Mouse (Mus musculus): ENCODE measurements around the gene Fezf1. TPM values are rescaled to one million over a fixed set of nuclear protein-coding genes. Genes with fewer than 3 reads are reported as not detected.

The Fezf1 gene
- polyA plus RNA-seq (2015; fragmentation: Nextera tagmentation; extraction: Ambion mirVana) = 8.2 and 8.8 TPM in 2 replicates

DNA sequence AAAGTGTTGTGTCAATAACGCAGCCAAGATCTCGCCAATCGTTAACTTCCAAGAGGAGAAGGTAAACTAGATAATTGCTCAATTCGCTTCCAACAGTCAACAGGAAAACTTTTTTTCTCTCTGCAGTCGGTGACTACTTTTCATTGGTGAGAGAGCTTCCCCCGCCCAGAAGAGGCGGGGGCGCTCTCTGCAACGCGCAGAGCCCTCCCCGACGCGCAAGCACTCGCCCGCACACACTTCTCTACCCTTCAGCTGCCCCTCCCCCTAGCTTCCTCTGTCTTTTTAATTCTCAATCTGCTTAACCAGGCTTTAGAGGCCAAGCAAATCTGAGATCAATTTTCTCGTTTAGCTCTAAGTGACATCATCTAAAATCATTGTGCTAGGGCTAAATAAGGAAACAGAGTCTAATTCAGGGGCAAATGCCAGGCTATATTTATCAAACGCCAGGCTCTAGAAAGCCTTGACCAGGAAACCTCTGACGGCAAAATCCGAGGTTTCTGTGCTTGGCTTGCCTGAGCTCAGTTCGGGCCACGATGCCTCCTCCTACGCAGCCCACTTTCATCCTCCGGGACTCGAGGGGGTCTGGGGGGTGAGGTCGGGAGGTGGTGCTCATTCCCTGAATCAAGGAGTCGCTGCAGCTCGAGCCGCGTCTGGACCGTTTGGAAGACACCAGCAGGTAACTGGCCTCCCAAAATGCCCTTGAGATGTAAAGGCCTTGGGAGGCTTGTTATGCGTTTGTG, at the start of gene Fezf1:
Gene Fezf1, minus strand, starts transcription at position 50 of the 740 bp plus-strand sequence.
- H3K4me1 ChIP-seq = peaks cover 30% of the 10 kb centered on the region
- under 1% methylated on average over 31 of the region's 31 CpGs for WGBS
- ATAC-seq (ENCODE audit: insufficient number of reproducible peaks, low FRiP score, low TSS enrichment, low read depth) = peak; percentile 67
- no peak within 1 kb of the TSS for H3K27ac ChIP-seq (replicated peaks)
- H3K9ac ChIP-seq = no peak within 1 kb of the TSS
- H3K4me2 ChIP-seq (replicated peaks) = peak within 1 kb of the TSS; percentile 65
- peak within 1 kb of the TSS; percentile 43 for H3K4me3 ChIP-seq (replicated peaks)
- peaks cover 84% of the 10 kb centered on the region for H3K27me3 ChIP-seq
- no peaks in the 10 kb centered on the region for H3K36me3 ChIP-seq
- no peaks in the 10 kb centered on the region for H3K9me3 ChIP-seq (replicated peaks)

DNA sequence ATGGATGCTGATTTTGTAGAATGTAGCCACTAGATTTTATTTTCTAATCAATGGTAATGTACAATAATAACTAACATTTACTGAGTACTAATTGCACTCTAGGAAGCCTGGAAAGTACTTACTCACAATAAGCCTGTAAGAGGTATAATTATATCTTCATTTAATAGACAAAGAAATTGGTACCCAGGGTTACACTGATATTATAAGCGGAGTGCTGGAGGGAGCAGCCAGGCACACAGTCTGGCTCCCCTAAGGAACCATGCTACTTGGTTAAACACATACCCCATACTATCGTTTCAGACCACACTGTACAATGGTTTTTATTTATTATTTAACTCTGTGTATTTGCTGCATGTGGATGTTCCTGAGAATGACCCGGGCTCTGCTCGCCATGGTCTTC, 46.5 kb upstream of the Fezf1 start:
- H3K27ac ChIP-seq (replicated peaks) = no peak overlapping the region
- WGBS = 87% methylated on average over 4 of the region's 4 CpGs
- H3K36me3 ChIP-seq = no peaks in the 10 kb centered on the region
- H3K27me3 ChIP-seq = no peaks in the 10 kb centered on the region
- no peak overlapping the region for H3K9ac ChIP-seq
- no peak overlapping the region for H3K4me3 ChIP-seq (replicated peaks)
- H3K9me3 ChIP-seq (replicated peaks) = no peaks in the 10 kb centered on the region
- no peak for ATAC-seq (ENCODE audit: insufficient number of reproducible peaks, low FRiP score, low TSS enrichment, low read depth)
- H3K4me2 ChIP-seq (replicated peaks) = no peak overlapping the region
- no peaks in the 10 kb centered on the region for H3K4me1 ChIP-seq

DNA sequence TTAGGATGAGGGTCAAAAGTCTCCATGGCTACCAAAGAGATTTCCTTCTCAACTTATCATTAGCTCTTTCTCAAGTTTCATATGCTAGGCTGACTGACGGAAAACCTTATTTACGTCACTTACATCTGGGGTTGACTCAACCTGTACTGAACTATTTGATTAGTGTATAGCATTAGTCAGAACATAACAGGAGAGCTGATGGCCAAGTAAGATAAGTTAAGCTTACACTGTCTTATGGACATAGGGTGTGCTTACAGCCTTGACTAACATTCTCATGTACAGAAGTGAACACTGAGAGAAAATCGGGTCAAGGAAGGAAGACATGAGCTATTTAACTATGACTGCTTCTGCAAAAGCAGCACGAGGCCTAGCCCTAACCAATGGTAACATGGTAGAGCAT, 40.6 kb upstream of the Fezf1 start:
- WGBS = 73% methylated on average over 4 of the region's 4 CpGs
- H3K27ac ChIP-seq (replicated peaks) = no peak overlapping the region
- no peaks in the 10 kb centered on the region for H3K36me3 ChIP-seq
- no peak overlapping the region for H3K9ac ChIP-seq
- no peaks in the 10 kb centered on the region for H3K4me1 ChIP-seq
- H3K4me2 ChIP-seq (replicated peaks) = no peak overlapping the region
- H3K27me3 ChIP-seq = no peaks in the 10 kb centered on the region
- H3K9me3 ChIP-seq (replicated peaks) = no peaks in the 10 kb centered on the region
- H3K4me3 ChIP-seq (replicated peaks) = no peak overlapping the region
- no peak for ATAC-seq (ENCODE audit: insufficient number of reproducible peaks, low FRiP score, low TSS enrichment, low read depth)

DNA sequence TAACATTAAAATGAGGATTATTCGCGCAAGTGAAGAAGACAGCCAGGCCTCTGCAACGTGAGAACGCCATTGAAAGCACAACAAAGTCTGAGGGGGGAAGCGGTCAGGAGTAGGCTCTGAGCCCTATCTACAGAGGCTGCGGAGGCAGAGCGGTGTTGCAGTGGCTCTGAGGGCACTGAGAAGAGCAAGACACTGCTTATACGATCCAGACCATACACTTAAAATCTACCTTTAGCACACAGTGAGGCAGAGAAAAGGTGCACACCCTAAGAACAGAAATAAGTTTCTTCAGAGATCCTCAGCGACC, 33.3 kb upstream of the Fezf1 start:
- Histone ChIP-seq H3K9ac (no peak overlapping the region), H3K4me1 (no peaks in the 10 kb centered on the region; the same call in 1 of the 2 replicates), H3K36me3 (no peaks in the 10 kb centered on the region), H3K4me3 (replicated peaks) (no peak overlapping the region), H3K27me3 (no peaks in the 10 kb centered on the region), H3K9me3 (replicated peaks) (no peaks in the 10 kb centered on the region), H3K4me2 (replicated peaks) (no peak overlapping the region), H3K27ac (replicated peaks) (no peak overlapping the region)
- no peak for ATAC-seq (ENCODE audit: insufficient number of reproducible peaks, low FRiP score, low TSS enrichment, low read depth)
- 41% methylated on average over 9 of the region's 9 CpGs for WGBS

DNA sequence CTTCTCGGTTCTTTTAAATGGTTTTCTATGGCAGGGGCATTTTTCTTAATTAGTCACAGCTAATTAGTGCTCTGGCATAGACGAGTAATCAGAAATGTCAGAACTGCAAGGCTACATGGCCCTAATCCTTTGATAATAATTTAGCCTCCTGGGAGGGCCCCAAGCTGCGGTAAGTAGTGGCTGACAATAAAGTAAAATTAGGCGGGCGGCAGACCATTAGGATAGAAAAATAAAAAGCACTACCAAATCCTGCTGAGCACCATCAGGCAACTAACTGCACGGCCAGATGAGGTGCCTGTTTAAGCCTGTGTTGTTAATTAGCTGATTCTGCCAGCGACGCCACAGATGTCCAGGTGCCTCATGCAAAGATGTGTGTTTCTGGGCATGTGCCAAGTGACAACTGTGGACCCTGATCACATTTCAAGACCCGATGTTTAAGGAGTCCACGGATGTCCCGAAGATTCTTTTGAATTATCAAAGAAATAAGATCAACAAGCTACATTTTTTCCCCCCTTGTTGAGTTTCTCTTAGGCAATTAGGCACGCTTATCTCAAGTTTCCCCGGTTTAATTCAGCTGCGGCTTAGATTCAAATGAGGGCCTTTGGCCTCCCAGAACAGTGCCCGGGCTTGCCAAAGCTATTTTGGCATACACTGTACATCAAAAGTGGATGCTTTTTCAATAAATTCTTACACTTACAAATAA, 32.8 kb upstream of the Fezf1 start:
- H3K4me1 ChIP-seq = no peaks in the 10 kb centered on the region; the same call in 1 of the 2 replicates
- 17% methylated on average over 15 of the region's 15 CpGs for WGBS
- no peaks in the 10 kb centered on the region for H3K27me3 ChIP-seq
- no peak overlapping the region for H3K4me3 ChIP-seq (replicated peaks)
- H3K9ac ChIP-seq = no peak overlapping the region
- H3K36me3 ChIP-seq = no peaks in the 10 kb centered on the region
- H3K27ac ChIP-seq (replicated peaks) = no peak overlapping the region
- ATAC-seq (ENCODE audit: insufficient number of reproducible peaks, low FRiP score, low TSS enrichment, low read depth) = 0 out of 2 replicates have a peak, but pooled peaks have one; percentile 43
- no peaks in the 10 kb centered on the region for H3K9me3 ChIP-seq (replicated peaks)
- no peak overlapping the region for H3K4me2 ChIP-seq (replicated peaks)

DNA sequence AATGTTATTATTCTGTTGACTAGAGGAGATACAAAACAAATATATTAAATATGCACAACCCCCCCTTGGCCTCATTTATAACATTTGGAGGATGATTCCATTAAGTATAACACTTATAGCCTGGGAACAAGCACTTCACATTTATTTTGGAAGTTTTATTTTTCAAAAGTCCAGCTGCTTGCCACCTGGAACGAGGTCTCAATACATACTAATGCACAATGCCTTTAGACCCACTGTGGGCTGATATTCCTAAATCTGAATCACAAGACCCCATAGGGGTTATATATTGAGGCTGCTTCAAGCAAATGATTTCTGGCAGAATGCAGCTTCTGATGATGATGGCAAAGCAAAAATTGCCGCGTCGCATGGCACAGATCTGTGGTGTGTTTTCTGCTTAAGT, 25.3 kb upstream of the Fezf1 start:
- WGBS = 61% methylated on average over 4 of the region's 4 CpGs
- peaks cover 21% of the 10 kb centered on the region; the same call in 1 of the 2 replicates for H3K27me3 ChIP-seq
- no peak for ATAC-seq (ENCODE audit: insufficient number of reproducible peaks, low FRiP score, low TSS enrichment, low read depth)

DNA sequence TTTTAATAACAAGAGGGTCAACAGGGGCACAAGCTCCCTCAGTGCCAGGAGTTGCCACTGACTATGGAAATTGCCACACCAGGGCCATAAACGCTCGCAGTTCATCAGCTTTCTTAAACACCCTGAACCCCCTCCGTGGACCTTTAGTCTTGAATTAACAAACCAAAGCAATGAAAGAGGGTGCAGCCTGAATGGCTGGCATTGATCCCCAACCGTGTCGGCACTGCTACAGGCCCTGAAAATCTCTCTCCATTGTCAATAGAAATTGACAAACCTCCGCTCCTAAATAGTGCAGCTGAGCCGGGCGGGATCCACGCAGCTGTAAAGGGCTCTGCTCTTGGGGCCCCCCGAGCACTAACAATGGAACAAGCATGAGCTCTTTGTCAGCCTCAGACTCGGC, 24.8 kb upstream of the Fezf1 start:
- Histone ChIP-seq H3K27me3 (peaks cover 26% of the 10 kb centered on the region), H3K27ac (replicated peaks) (no peak overlapping the region), H3K4me2 (replicated peaks) (no peak overlapping the region), H3K36me3 (no peaks in the 10 kb centered on the region), H3K9ac (no peak overlapping the region), H3K9me3 (replicated peaks) (no peaks in the 10 kb centered on the region), H3K4me1 (no peaks in the 10 kb centered on the region), H3K4me3 (replicated peaks) (no peak overlapping the region)
- 4% methylated on average over 11 of the region's 11 CpGs for WGBS
- no peak for ATAC-seq (ENCODE audit: insufficient number of reproducible peaks, low FRiP score, low TSS enrichment, low read depth)

More for the DNA sequence above, 25.3 kb upstream of the Fezf1 start:
- Histone ChIP-seq H3K9me3 (replicated peaks) (no peaks in the 10 kb centered on the region), H3K4me3 (replicated peaks) (no peak overlapping the region), H3K36me3 (no peaks in the 10 kb centered on the region), H3K4me2 (replicated peaks) (no peak overlapping the region), H3K9ac (no peak overlapping the region), H3K27ac (replicated peaks) (no peak overlapping the region), H3K4me1 (no peaks in the 10 kb centered on the region)

DNA sequence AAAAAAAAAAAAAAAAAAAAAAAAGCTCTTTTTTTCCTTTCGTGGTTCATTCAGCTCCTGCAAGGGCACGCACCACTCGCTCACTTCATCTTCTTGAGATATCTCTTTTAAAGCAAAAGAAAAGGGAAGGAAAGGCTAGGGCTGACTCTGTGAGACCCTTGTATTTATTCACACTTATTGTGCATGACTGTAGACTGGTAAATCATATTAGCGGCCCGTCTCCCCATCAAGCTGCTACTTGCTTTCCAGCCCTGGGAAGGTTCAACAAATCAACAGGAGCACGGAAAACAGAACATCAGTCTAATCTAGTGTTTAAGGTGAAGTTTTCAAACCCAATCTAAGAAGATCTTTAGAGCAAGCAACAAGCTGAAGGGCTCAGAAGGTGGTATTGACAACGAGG, 24.4 kb upstream of the Fezf1 start:
- WGBS = 18% methylated on average over 7 of the region's 7 CpGs
- ATAC-seq (ENCODE audit: insufficient number of reproducible peaks, low FRiP score, low TSS enrichment, low read depth) = no peak
- Histone ChIP-seq H3K4me3 (replicated peaks) (no peak overlapping the region), H3K9ac (no peak overlapping the region), H3K4me1 (no peaks in the 10 kb centered on the region), H3K4me2 (replicated peaks) (no peak overlapping the region), H3K27ac (replicated peaks) (no peak overlapping the region), H3K36me3 (no peaks in the 10 kb centered on the region), H3K9me3 (replicated peaks) (no peaks in the 10 kb centered on the region), H3K27me3 (peaks cover 26% of the 10 kb centered on the region)

DNA sequence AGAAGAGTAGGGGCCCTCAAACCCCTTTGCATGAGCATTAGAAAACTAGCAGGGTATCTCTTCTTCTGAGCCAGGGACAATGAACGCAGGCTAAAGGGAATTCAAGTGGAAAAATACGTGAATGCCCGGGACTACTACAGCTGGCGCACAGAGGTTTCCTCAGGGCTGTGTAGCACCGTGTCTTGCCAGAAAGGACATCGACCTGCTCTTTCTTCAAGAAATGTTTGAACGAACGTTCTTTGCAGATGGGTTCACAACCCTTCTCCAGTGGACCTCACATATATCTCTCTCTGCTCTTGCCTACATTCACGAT, 12.5 kb upstream of the Fezf1 start:
- Histone ChIP-seq H3K27me3 (peaks cover 80% of the 10 kb centered on the region), H3K4me3 (replicated peaks) (0 out of 2 replicates have a peak overlapping the region, but pooled peaks have one; percentile 11)
- WGBS = 3% methylated on average over 9 of the region's 9 CpGs

DNA sequence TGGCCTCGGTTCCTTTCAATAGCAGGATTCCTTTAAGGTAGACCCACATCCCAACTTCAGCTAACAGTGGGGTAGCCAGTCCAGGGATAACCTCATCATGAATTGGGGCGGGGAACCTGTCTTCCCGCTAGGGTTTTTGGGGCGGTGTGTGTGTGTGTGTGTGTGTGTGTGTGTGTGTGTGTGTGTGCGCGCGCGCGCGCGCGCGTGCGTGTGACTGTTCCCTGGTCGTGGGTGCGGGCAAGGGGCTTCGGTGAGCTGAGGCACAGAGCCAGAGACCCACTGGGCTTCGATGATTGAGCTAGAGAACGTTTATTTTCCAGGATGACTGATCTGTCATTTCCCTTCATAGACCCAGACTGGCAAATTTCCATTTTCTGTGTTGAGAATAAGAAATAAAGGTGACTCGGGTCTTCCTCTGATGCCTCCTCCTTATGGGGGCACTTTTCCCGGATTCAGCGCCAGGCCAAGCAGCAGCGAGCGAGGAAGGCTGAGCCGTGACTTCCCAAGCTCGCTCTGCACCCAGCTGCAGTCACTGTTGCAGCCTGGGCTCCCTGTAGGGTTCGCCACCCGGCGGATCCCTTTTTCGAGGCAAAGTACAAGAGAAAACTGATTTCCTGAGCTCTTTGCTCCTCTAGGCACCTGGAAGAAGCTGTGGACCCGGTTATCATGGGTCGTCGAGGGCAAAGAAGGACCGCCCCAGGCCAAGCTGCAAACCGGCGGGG, 12.0 kb upstream of the Fezf1 start:
- Histone ChIP-seq H3K4me2 (replicated peaks) (peak overlapping the region; percentile 27), H3K9ac (no peak overlapping the region), H3K4me3 (replicated peaks) (0 out of 2 replicates have a peak overlapping the region, but pooled peaks have one; percentile 11), H3K4me1 (peaks cover 7% of the 10 kb centered on the region; the same call in 1 of the 2 replicates), H3K9me3 (replicated peaks) (no peaks in the 10 kb centered on the region), H3K27ac (replicated peaks) (no peak overlapping the region), H3K36me3 (no peaks in the 10 kb centered on the region), H3K27me3 (peaks cover 82% of the 10 kb centered on the region)
- ATAC-seq (ENCODE audit: insufficient number of reproducible peaks, low FRiP score, low TSS enrichment, low read depth) = no peak
- WGBS = 2% methylated on average over 36 of the region's 36 CpGs

More for the DNA sequence above, 12.5 kb upstream of the Fezf1 start:
- ATAC-seq (ENCODE audit: insufficient number of reproducible peaks, low FRiP score, low TSS enrichment, low read depth) = no peak
- Histone ChIP-seq H3K9ac (no peak overlapping the region), H3K4me1 (peaks cover 7% of the 10 kb centered on the region; the same call in 1 of the 2 replicates), H3K9me3 (replicated peaks) (no peaks in the 10 kb centered on the region), H3K4me2 (replicated peaks) (peak overlapping the region; percentile 27), H3K36me3 (no peaks in the 10 kb centered on the region), H3K27ac (replicated peaks) (no peak overlapping the region)

DNA sequence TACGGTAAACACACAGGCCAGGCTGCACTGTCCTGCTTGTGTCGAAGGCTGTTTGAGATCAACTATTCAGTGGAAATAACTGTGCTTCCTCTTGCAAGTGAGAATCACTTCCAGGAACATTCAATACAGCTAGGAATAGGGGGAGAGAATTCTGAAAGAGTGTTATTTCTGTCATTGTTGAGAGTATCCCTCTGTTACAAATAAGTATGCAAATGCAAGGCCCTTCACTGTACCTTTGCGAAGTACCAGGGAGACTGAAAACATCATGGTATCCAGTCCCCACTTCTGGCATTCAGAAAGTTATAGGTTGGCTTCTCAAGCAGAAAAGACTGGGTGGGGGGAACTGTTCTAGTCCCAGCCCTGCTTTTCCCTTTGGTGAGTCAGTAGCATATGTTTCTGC, 9.8 kb upstream of the Fezf1 start:
- peaks cover 16% of the 10 kb centered on the region for H3K4me1 ChIP-seq
- H3K9ac ChIP-seq = no peak overlapping the region
- no peak overlapping the region for H3K27ac ChIP-seq (replicated peaks)
- H3K4me3 ChIP-seq (replicated peaks) = no peak overlapping the region
- ATAC-seq (ENCODE audit: insufficient number of reproducible peaks, low FRiP score, low TSS enrichment, low read depth) = no peak
- H3K9me3 ChIP-seq (replicated peaks) = no peaks in the 10 kb centered on the region
- no peaks in the 10 kb centered on the region for H3K36me3 ChIP-seq
- peaks cover 91% of the 10 kb centered on the region for H3K27me3 ChIP-seq
- H3K4me2 ChIP-seq (replicated peaks) = no peak overlapping the region
- WGBS = 23% methylated on average over 3 of the region's 3 CpGs
